Mouse (Mus musculus) cerebellum, adult 2 months (tissue): ENCODE data around the gene Zfp644.

Experiments
- CTCF ChIP-seq: fragments of 200-500 bp; IDR thresholded peaks from 2 replicates; pipeline ENCODE4 v1.5.1; 2011; ENCODE audit warnings: low read depth, mild to moderate bottlenecking, control low read depth, low read length, moderate library complexity, borderline replicate concordance; ENCODE audit not compliant: insufficient read depth
- POLR2A ChIP-seq: fragments of 200-500 bp; IDR thresholded peaks from 2 replicates; pipeline ENCODE4 v1.6.1; 2011; ENCODE audit warnings: low read length, control low read depth, borderline replicate concordance; ENCODE audit not compliant: insufficient read depth

DNA sequence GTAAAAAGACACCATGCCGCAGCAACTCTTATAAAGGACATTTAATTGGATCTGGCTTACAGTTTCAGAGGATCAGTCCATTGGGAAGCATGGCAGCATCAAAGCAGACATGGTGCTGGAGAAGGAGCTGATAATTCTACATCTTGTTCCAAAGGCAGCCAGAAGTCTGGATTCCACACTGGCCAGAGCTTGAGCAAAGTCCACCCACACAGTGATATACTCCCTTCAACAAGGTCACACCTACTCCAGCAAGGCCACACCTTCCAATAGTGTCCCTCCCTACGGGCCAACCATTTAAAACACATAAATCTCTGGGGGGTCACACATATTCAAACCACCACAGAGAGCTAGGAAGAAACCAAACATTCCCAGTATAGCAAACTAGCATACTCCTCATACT, 84.9 kb downstream of the Zfp644 start:
- TF ChIP-seq POLR2A, result no peak
- no peak for TF ChIP-seq CTCF
